Mouse (Mus musculus): ENCODE data around the gene Spaca4. TPM values are rescaled to one million over a fixed set of nuclear protein-coding genes. Genes with fewer than 3 reads are reported as not detected.

The Spaca4 gene
- polyA plus RNA-seq, 1 experiment from 2014 or later, result 0.86 TPM

DNA sequence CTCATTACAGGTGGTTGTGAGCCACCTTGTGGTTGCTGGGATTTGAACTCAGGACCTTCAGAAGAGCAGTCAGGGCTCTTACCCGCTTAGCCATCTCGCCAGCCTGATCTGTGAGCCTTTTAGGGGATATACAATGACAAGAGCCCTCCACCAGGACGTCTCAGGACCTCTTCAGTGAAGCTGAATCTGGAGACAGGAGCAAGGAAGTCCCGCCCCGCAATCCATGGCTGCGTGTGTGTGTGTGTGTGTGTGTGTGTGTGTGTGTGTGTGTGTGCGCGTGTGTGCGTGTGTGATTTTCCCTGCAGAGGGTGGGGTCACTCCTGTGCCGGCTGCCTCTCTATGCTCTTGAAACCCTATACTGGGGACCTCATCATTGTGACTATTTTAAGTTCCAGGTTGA is 14.2 kb upstream of the Spaca4 start:
- no peak overlapping the region for H3K4me2 ChIP-seq (ENCODE audit: low read depth, low read length)
- H3K27me3 ChIP-seq (replicated peaks; ENCODE audit: control insufficient read depth, insufficient read depth, low read length), result no peaks in the 10 kb centered on the region
- no peaks in the 10 kb centered on the region for H3K36me3 ChIP-seq (ENCODE audit: control insufficient read depth, insufficient read depth, low read length)
- 0 out of 2 replicates have a peak, but pooled peaks have one; percentile 2 for ATAC-seq
- 0 out of 2 replicates have a peak, but pooled peaks cover 3% of the 10 kb centered on the region for H3K4me1 ChIP-seq (ENCODE audit: control insufficient read depth, insufficient read depth, low read length)
- WGBS, result 72% methylated on average over 10 of the region's 10 CpGs
- H3K9ac ChIP-seq (ENCODE audit: low read depth, low read length), result no peak overlapping the region
- H3K4me3 ChIP-seq (ENCODE audit: low read length), result no peak overlapping the region
- no peaks in the 10 kb centered on the region for H3K9me3 ChIP-seq (ENCODE audit: control insufficient read depth, low read length)
- no peak overlapping the region for H3K27ac ChIP-seq (ENCODE audit: low read length)

DNA sequence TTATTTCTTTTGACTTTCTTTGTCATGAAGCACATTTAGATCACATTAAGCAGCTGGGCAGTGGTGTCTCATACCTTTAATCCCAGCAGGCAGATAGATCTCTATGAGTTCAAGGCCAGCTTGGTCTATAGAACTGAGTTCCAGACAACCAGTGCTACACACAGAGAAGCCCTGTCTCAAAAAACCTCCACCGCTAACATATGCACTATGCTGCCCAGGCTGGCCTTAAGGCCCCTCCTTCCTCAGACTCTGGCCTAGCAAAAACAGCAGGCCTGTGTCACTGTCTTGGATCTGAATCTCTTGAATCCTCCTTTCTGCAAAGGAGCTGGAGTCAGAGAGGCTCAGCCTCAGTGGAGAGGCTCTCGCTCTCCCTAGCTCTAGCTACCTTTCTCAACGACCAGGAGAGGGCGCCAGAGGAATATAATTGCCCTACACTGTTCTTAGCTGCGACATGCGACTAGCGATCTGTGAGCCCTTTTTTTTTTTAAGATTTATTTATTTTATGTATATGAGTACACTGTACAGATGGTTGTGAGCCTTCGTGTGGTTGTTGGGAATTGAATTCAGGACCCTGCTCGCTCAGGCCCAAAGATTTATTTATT is 13.7 kb upstream of the Spaca4 start:
- H3K27me3 ChIP-seq (replicated peaks; ENCODE audit: control insufficient read depth, insufficient read depth, low read length), result no peaks in the 10 kb centered on the region
- no peak overlapping the region for H3K27ac ChIP-seq (ENCODE audit: low read length)
- no peak overlapping the region for H3K9ac ChIP-seq (ENCODE audit: low read depth, low read length)
- peak; percentile 85 for ATAC-seq
- no peaks in the 10 kb centered on the region for H3K9me3 ChIP-seq (ENCODE audit: control insufficient read depth, low read length)
- WGBS, result 8% methylated on average over 9 of the region's 9 CpGs
- H3K36me3 ChIP-seq (ENCODE audit: control insufficient read depth, insufficient read depth, low read length), result no peaks in the 10 kb centered on the region
- no peak overlapping the region for H3K4me3 ChIP-seq (ENCODE audit: low read length)
- H3K4me2 ChIP-seq (ENCODE audit: low read depth, low read length), result no peak overlapping the region
- H3K4me1 ChIP-seq (ENCODE audit: control insufficient read depth, insufficient read depth, low read length), result 0 out of 2 replicates have a peak, but pooled peaks cover 3% of the 10 kb centered on the region

- H3K9me3 ChIP-seq (ENCODE audit: control insufficient read depth, low read length), result no peaks in the 10 kb centered on the region
- no peak for ATAC-seq
- H3K27me3 ChIP-seq (replicated peaks; ENCODE audit: control insufficient read depth, insufficient read depth, low read length), result no peaks in the 10 kb centered on the region
- H3K4me1 ChIP-seq (ENCODE audit: control insufficient read depth, insufficient read depth, low read length), result peaks cover 23% of the 10 kb centered on the region
- no peak overlapping the region for H3K27ac ChIP-seq (ENCODE audit: low read length)
- no peak overlapping the region for H3K4me3 ChIP-seq (ENCODE audit: low read length)
- H3K9ac ChIP-seq (ENCODE audit: low read depth, low read length), result no peak overlapping the region
- 78% methylated on average over 5 of the region's 5 CpGs for WGBS
- H3K36me3 ChIP-seq (ENCODE audit: control insufficient read depth, insufficient read depth, low read length), result no peaks in the 10 kb centered on the region
- H3K4me2 ChIP-seq (ENCODE audit: low read depth, low read length), result no peak overlapping the region
Observed at GRCm38 (mm10) chr7:45733477-45733876, 7.9 kb upstream of the Spaca4 start.

DNA sequence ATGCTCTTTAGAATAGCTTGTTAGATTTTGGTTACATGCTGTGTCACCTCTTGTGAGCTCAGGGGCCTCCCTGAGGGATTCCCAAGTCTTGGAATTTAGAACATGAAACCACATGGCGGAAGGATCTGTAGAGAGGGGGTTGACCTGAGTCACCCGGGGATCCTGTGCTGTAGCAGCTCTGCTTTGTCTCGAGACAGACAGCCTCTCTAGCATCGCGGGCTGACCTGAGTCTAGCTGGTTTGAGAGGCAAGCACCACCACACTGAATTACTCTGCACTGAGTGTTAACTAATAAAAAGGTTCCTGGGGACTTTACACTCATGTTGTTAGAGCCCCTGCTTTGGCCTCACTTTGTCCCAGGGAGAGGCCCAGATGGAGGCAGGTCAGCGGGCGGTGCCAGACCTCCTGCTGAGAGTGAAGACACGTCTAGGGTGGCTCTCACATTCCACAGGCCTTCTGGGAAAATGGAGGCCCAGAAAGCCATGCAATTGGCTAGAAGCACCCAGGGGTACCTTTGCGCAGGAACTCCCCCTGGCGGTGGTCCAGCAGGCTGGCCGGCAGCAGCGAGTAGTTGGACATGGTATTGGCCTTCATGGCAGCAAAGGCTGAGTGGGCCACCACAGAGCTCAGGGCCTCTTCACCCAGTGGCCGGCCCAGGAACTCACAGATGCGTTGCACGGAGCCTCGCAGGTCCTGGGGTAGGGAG is 5.3 kb upstream of the Spaca4 start:
- Histone ChIP-seq H3K9me3 (ENCODE audit: control insufficient read depth, low read length) (no peaks in the 10 kb centered on the region), H3K4me3 (ENCODE audit: low read length) (no peak overlapping the region), H3K36me3 (ENCODE audit: control insufficient read depth, insufficient read depth, low read length) (no peaks in the 10 kb centered on the region), H3K4me2 (ENCODE audit: low read depth, low read length) (peak overlapping the region; percentile 38; the same call in 1 of the 2 replicates), H3K9ac (ENCODE audit: low read depth, low read length) (peak overlapping the region; percentile 41; the same call in 1 of the 2 replicates), H3K27me3 (replicated peaks; ENCODE audit: control insufficient read depth, insufficient read depth, low read length) (no peaks in the 10 kb centered on the region), H3K4me1 (ENCODE audit: control insufficient read depth, insufficient read depth, low read length) (peaks cover 39% of the 10 kb centered on the region), H3K27ac (ENCODE audit: low read length) (peak overlapping the region; percentile 81)
- WGBS, result 15% methylated on average over 16 of the region's 16 CpGs
- ATAC-seq, result peak; percentile 78

DNA sequence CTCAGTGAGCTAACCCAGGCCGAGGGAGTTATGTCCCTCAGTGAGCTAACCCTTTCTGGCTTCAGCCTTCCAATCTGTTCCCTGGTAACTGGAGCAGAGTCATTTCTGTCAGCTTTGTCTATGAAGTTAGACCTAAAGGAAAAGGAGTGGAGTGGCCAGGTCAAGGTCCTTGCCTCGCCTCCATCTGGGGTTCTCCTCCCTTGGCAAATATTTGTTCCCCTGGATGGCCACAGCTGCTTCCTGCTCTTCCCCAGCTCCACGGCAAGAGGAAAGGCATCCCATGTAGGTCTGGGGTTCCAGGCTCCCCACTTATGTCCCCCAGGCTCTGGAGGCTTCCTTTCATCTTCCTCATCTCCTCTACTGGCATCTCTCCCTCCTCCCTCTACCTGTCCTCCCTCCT is 2.0 kb upstream of the Spaca4 start:
- 50% methylated on average over 3 of the region's 3 CpGs for whole genome bisulfite sequencing
- Histone ChIP-seq H3K36me3 (ENCODE audit: control insufficient read depth, insufficient read depth, low read length) (peaks cover 17% of the 10 kb centered on the region), H3K4me1 (ENCODE audit: control insufficient read depth, insufficient read depth, low read length) (peaks cover 39% of the 10 kb centered on the region), H3K4me3 (ENCODE audit: low read length) (no peak overlapping the region), H3K9ac (ENCODE audit: low read depth, low read length) (no peak overlapping the region), H3K4me2 (ENCODE audit: low read depth, low read length) (peak overlapping the region; percentile 4; the same call in 1 of the 2 replicates), H3K27ac (ENCODE audit: low read length) (peak overlapping the region; percentile 79), H3K9me3 (ENCODE audit: control insufficient read depth, low read length) (no peaks in the 10 kb centered on the region), H3K27me3 (replicated peaks; ENCODE audit: control insufficient read depth, insufficient read depth, low read length) (no peaks in the 10 kb centered on the region)
- peak; percentile 34 for ATAC-seq

GRCm38 (mm10) chr7:45726419-45726818 is 806 bp upstream of the Spaca4 start:
- Histone ChIP-seq H3K9me3 (ENCODE audit: control insufficient read depth, low read length) (no peaks in the 10 kb centered on the region), H3K36me3 (ENCODE audit: control insufficient read depth, insufficient read depth, low read length) (peaks cover 17% of the 10 kb centered on the region), H3K4me2 (ENCODE audit: low read depth, low read length) (no peak overlapping the region), H3K27me3 (replicated peaks; ENCODE audit: control insufficient read depth, insufficient read depth, low read length) (no peaks in the 10 kb centered on the region), H3K9ac (ENCODE audit: low read depth, low read length) (peak overlapping the region; percentile 35; the same call in 1 of the 2 replicates), H3K4me1 (ENCODE audit: control insufficient read depth, insufficient read depth, low read length) (peaks cover 41% of the 10 kb centered on the region), H3K4me3 (ENCODE audit: low read length) (no peak overlapping the region), H3K27ac (ENCODE audit: low read length) (peak overlapping the region; percentile 79)
- 90% methylated on average over 10 of the region's 10 CpGs for WGBS
- no peak for ATAC-seq

DNA sequence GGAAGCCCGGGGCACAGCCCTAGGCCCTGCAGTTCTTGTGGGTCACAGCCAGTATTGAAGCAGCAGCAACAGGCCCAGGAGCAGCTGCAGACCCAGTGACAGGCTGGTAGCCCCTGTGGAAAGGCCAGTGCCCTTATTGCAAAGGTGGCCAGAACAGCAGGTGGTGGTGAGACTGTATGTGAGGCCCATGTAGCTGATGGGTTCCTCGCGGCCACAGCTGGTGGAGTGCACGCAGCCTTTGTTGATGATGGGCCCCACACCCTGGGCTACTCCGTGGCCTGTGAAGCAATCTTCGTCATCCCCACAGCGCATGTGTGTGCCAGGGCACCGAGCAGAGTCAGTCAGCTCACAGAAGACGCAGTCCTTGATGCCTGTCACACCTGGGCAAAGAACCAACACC is 462 bp downstream of the Spaca4 start:
- H3K9ac ChIP-seq (ENCODE audit: low read depth, low read length), result 0 out of 2 replicates have a peak overlapping the region, but pooled peaks have one; percentile 18
- no peak overlapping the region for H3K27ac ChIP-seq (ENCODE audit: low read length)
- peaks cover 20% of the 10 kb centered on the region for H3K36me3 ChIP-seq (ENCODE audit: control insufficient read depth, insufficient read depth, low read length)
- no peak overlapping the region for H3K4me2 ChIP-seq (ENCODE audit: low read depth, low read length)
- WGBS, result 87% methylated on average over 9 of the region's 9 CpGs
- H3K4me3 ChIP-seq (ENCODE audit: low read length), result no peak overlapping the region
- H3K27me3 ChIP-seq (replicated peaks; ENCODE audit: control insufficient read depth, insufficient read depth, low read length), result no peaks in the 10 kb centered on the region
- no peak for ATAC-seq
- H3K9me3 ChIP-seq (ENCODE audit: control insufficient read depth, low read length), result no peaks in the 10 kb centered on the region
- H3K4me1 ChIP-seq (ENCODE audit: control insufficient read depth, insufficient read depth, low read length), result peaks cover 30% of the 10 kb centered on the region

- H3K36me3 ChIP-seq (ENCODE audit: control insufficient read depth, insufficient read depth, low read length), result peaks cover 27% of the 10 kb centered on the region
- H3K27ac ChIP-seq (ENCODE audit: low read length), result no peak overlapping the region
- no peak overlapping the region for H3K4me3 ChIP-seq (ENCODE audit: low read length)
- H3K9me3 ChIP-seq (ENCODE audit: control insufficient read depth, low read length), result no peaks in the 10 kb centered on the region
- peaks cover 35% of the 10 kb centered on the region for H3K4me1 ChIP-seq (ENCODE audit: control insufficient read depth, insufficient read depth, low read length)
- no peak overlapping the region for H3K9ac ChIP-seq (ENCODE audit: low read depth, low read length)
- no peak for ATAC-seq
- H3K4me2 ChIP-seq (ENCODE audit: low read depth, low read length), result no peak overlapping the region
- WGBS, result 93% methylated on average over 14 of the region's 14 CpGs
- no peaks in the 10 kb centered on the region for H3K27me3 ChIP-seq (replicated peaks; ENCODE audit: control insufficient read depth, insufficient read depth, low read length)
Observed at GRCm38 (mm10) chr7:45723781-45724180, 1.8 kb downstream of the Spaca4 start.

GRCm38 (mm10) chr7:45723301-45723700 is 2.3 kb downstream of the Spaca4 start:
- H3K27ac ChIP-seq (ENCODE audit: low read length), result no peak overlapping the region
- H3K36me3 ChIP-seq (ENCODE audit: control insufficient read depth, insufficient read depth, low read length), result peaks cover 27% of the 10 kb centered on the region
- ATAC-seq, result no peak
- H3K9ac ChIP-seq (ENCODE audit: low read depth, low read length), result no peak overlapping the region
- no peaks in the 10 kb centered on the region for H3K27me3 ChIP-seq (replicated peaks; ENCODE audit: control insufficient read depth, insufficient read depth, low read length)
- H3K4me2 ChIP-seq (ENCODE audit: low read depth, low read length), result no peak overlapping the region
- peaks cover 34% of the 10 kb centered on the region for H3K4me1 ChIP-seq (ENCODE audit: control insufficient read depth, insufficient read depth, low read length)
- no peak overlapping the region for H3K4me3 ChIP-seq (ENCODE audit: low read length)
- 73% methylated on average over 4 of the region's 4 CpGs for WGBS
- H3K9me3 ChIP-seq (ENCODE audit: control insufficient read depth, low read length), result no peaks in the 10 kb centered on the region
